Mouse (Mus musculus) limb, embryonic 12.5 days (tissue): ENCODE results near the gene Stx8. TPM values are rescaled to one million over a fixed set of nuclear protein-coding genes. Genes with fewer than 3 reads are reported as not detected.

Source experiments
- ATAC-seq: fragments of 200-750 bp; cut with Nextera tagmentation; 2 replicates; pipeline ENCODE4 v1.8.0; 2017; ENCODE audit warnings: low read depth, moderate TSS enrichment; ENCODE audit not compliant: insufficient number of reproducible peaks, insufficient read depth, low FRiP score, low TSS enrichment
- H3K27ac ChIP-seq: fragments of 300-500 bp; sonication (generic); 2 replicates; pipeline ENCODE4 v1.5.1; 2016; ENCODE audit warnings: mild to moderate bottlenecking, moderate library complexity
- H3K27me3 ChIP-seq: fragments of 300-500 bp; sonication (generic); 2 replicates; pipeline ENCODE4 v1.6.1; 2016; ENCODE audit warnings: mild to moderate bottlenecking, moderate library complexity
- H3K36me3 ChIP-seq: fragments of 300-500 bp; sonication (generic); 2 replicates; pipeline ENCODE4 v1.6.1; 2016; ENCODE audit warnings: mild to moderate bottlenecking, moderate library complexity
- H3K4me1 ChIP-seq: fragments of 300-500 bp; sonication (generic); replicated peaks from 2 replicates; pipeline ENCODE4 v1.6.1; 2016
- H3K4me2 ChIP-seq: fragments of 300-500 bp; sonication (generic); 2 replicates; pipeline ENCODE4 v1.6.1; 2016; ENCODE audit warnings: mild to moderate bottlenecking, moderate library complexity
- H3K4me3 ChIP-seq: fragments of 300-500 bp; sonication (generic); replicated peaks from 2 replicates; pipeline ENCODE4 v1.5.1; 2016; ENCODE audit warnings: mild to moderate bottlenecking
- H3K9ac ChIP-seq: fragments of 300-500 bp; sonication (generic); replicated peaks from 2 replicates; pipeline ENCODE4 v1.6.1; 2016; ENCODE audit warnings: mild to moderate bottlenecking, moderate library complexity
- H3K9me3 ChIP-seq: fragments of 300-500 bp; sonication (generic); 2 replicates; pipeline ENCODE4 v1.6.1; 2016; ENCODE audit warnings: mild to moderate bottlenecking, moderate library complexity
- WGBS: fragments of 180-500 bp; shearing (Covaris S2); methylation state at CpG from one replicate; pipeline ENCODE4 v1.1.7; 2016; 5-methylcytosine and 5-hydroxymethylcytosine counted together
- polyA plus RNA-seq: library from polyadenylated mRNA; unstranded; fragments of >200 nt; fragmentation: Nextera tagmentation; extraction: Ambion mirVana; gene quantifications from 2 replicates; pipeline ENCODE4 v1.2.1, GENCODE M21; 2016

Stx8 gene
- polyA plus RNA-seq, 1 experiment from 2014 or later: 57.9 TPM

DNA sequence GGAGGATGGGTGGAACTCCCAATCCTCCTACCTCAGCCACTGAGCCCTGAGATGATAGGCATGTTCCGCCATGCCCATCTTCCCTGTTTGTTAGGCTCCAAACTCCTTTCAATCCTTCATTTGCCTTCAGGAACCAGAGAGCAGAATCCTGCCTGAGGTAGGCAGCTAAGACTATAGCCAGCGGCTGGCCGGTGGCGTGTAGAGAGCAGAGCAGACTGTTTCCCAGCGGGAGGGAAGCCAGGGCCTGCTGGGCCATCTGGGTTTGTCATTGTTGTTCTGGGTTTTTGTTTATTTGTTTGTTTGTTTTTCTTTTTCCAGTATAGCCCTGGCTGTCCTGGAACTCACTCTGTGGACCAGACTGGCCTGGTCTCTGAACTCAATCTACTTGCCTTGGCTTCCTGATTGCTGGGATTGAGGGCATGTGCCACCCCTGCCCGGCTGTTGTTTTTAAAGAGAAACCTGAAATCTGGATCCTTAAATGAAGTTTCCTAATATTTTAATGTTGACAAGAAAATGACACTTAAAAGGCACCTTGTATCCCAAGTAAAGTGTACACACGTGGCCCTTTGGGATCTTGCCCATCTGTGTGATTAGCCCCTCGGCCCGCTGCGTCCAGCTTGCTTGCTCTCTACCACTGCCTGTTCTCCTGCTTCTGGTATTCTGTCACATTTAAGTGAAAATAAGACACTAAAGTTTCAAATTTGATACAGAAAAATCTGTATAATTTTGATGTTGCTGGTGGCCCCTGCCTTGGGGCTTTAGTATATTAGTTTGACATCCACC lies 152.1 kb downstream of the Stx8 start:
- H3K4me2 ChIP-seq: no peak overlapping the region
- H3K27me3 ChIP-seq: no peaks in the 10 kb centered on the region
- 89% methylated on average over 10 of the region's 10 CpGs for WGBS
- no peak for ATAC-seq
- no peak overlapping the region for H3K4me3 ChIP-seq
- no peak overlapping the region for H3K27ac ChIP-seq
- no peak overlapping the region for H3K9ac ChIP-seq
- peaks cover 31% of the 10 kb centered on the region for H3K4me1 ChIP-seq
- H3K36me3 ChIP-seq: no peaks in the 10 kb centered on the region
- H3K9me3 ChIP-seq: no peaks in the 10 kb centered on the region

DNA sequence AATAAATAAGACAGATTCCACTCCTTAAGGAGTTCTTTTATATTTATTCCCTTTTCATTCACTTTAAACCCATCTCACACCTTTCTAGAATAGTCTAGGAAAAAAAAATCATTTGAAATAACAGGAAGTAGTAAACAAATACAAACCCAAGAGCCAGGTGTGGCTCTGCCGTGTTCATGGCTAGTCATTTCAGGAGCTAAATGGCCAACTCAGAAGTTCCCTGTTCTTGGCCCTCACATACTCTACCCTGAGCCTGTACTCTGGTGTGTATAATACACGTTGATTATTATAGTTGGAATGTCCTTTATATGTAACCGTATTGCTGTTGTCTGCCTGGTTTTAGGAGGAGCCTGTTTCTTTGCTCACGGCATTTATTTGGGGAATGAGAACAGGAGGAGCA lies 152.7 kb downstream of the Stx8 start:
- no peak overlapping the region for H3K9ac ChIP-seq
- H3K4me3 ChIP-seq: no peak overlapping the region
- ATAC-seq: no peak
- H3K4me2 ChIP-seq: no peak overlapping the region
- no peaks in the 10 kb centered on the region for H3K27me3 ChIP-seq
- H3K36me3 ChIP-seq: no peaks in the 10 kb centered on the region
- WGBS: 79% methylated on average over 4 of the region's 4 CpGs
- no peaks in the 10 kb centered on the region for H3K9me3 ChIP-seq
- H3K4me1 ChIP-seq: peaks cover 27% of the 10 kb centered on the region
- H3K27ac ChIP-seq: no peak overlapping the region

DNA sequence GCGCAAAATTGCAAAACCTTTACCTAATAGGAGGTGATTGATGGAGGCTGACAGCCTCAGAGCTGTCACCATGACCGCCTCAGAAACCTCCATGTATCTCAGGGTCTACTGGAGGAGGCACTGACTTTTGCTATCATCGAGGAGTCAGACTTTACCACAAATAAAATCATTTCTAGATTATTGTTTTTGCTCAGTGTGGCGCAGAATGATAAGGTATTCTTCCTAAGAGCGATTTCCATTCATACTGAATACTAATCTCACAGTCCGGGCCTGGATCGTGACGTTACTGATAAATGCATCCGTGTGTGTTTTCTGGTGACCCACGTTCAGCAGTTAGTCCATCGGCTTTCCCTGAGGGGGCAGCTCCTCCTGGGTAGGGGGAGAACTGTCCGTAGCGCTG lies 153.1 kb downstream of the Stx8 start:
- H3K4me2 ChIP-seq: no peak overlapping the region
- no peak overlapping the region for H3K4me3 ChIP-seq
- no peaks in the 10 kb centered on the region for H3K36me3 ChIP-seq
- no peaks in the 10 kb centered on the region for H3K9me3 ChIP-seq
- no peaks in the 10 kb centered on the region for H3K27me3 ChIP-seq
- no peak overlapping the region for H3K27ac ChIP-seq
- no peak overlapping the region for H3K9ac ChIP-seq
- ATAC-seq: no peak
- WGBS: 90% methylated on average over 13 of the region's 13 CpGs
- peaks cover 25% of the 10 kb centered on the region for H3K4me1 ChIP-seq

DNA sequence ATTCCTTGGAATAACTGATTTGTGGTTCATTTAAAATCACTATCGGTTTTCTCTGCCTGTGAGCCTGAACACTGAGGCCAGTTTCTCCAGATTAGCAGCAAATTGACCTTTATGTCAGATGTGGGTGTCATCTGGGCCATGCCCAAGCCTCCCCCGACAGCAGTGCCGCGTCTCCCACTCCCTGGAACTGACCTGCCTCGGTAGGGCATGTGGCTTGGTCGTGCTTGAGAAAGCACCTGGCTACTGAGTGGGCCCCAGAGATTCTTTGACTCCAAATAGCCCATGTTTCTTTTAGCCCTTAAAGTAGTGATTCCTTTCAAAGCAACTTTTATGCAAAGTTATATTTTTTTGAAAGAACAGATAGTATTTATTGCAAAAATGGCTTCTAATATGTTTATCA lies 155.3 kb downstream of the Stx8 start:
- no peak overlapping the region for H3K27ac ChIP-seq
- H3K27me3 ChIP-seq: no peaks in the 10 kb centered on the region
- H3K9ac ChIP-seq: no peak overlapping the region
- no peaks in the 10 kb centered on the region for H3K36me3 ChIP-seq
- H3K9me3 ChIP-seq: no peaks in the 10 kb centered on the region
- H3K4me1 ChIP-seq: peaks cover 32% of the 10 kb centered on the region
- no peak overlapping the region for H3K4me3 ChIP-seq
- no peak overlapping the region; the same call in 1 of the 2 replicates for H3K4me2 ChIP-seq
- WGBS: 36% methylated on average over 6 of the region's 6 CpGs
- ATAC-seq: no peak

DNA sequence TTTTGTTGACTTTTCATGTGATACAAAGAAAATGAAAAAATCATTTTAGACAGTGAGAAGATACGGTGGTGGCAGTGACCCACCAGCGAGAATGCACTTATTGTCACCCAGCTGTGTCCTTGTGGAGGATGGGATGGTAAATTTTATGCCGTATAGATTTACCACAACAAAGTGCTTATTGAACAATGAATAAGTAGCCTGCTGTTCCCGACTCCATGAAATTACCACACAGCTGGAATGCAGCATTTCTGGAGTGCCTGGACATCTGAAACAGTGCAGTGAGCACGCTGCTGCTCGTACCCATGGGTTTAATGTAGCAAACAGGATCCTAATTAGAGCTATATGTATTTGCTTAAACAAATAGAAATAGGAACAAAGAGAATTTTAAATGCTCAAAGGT lies 155.7 kb downstream of the Stx8 start:
- no peaks in the 10 kb centered on the region for H3K27me3 ChIP-seq
- no peak for ATAC-seq
- no peaks in the 10 kb centered on the region for H3K9me3 ChIP-seq
- H3K27ac ChIP-seq: no peak overlapping the region
- 26% methylated on average over 6 of the region's 6 CpGs for WGBS
- H3K9ac ChIP-seq: no peak overlapping the region
- no peak overlapping the region for H3K4me2 ChIP-seq
- no peaks in the 10 kb centered on the region for H3K36me3 ChIP-seq
- peaks cover 32% of the 10 kb centered on the region for H3K4me1 ChIP-seq
- H3K4me3 ChIP-seq: no peak overlapping the region

DNA sequence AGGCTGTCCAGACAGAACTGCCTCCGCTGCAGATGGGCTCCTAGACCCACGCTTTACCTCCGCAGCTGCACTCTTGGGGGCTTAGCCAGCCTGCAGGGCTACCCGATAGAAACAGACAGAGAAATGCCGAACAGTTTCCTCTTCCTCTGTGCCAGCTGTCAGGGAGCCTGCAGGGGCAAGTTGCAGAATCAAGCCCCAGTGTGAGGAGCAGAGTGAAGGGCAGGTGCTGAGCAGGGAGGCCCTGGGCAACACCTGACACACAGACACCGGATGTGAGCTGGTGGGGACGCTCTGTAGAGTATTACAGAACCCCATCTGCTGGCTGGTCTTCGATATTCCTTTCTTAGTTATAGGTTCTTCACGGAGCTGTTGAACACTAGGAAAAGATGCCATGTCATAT lies 160.1 kb downstream of the Stx8 start:
- Histone ChIP-seq H3K4me2 (no peak overlapping the region), H3K27me3 (no peaks in the 10 kb centered on the region), H3K27ac (no peak overlapping the region), H3K36me3 (no peaks in the 10 kb centered on the region), H3K9me3 (no peaks in the 10 kb centered on the region), H3K4me3 (no peak overlapping the region), H3K4me1 (peaks cover 23% of the 10 kb centered on the region), H3K9ac (no peak overlapping the region)
- WGBS: 73% methylated on average over 9 of the region's 9 CpGs
- ATAC-seq: no peak

DNA sequence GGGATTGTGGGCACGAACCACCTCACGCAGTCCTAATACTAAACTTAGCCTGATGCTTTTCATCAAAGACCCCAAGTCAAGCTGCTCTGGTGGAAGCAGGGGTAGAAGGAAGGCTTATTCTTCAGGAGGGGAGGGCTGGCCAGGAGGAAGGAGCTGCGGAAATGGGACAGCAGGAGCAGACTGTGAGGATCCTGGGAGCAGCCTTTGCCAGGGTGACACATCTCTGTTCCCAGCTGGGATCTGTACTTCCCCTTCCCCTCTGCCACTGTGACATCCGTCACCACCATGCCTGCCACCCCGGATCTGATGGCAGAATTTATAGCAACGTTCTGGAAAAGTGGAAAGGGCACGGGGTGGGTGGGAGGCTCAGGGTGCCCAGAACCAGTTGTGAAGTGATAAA lies 168.5 kb downstream of the Stx8 start:
- peaks cover 3% of the 10 kb centered on the region; the same call in 1 of the 2 replicates for H3K36me3 ChIP-seq
- WGBS: 55% methylated on average over 7 of the region's 7 CpGs
- H3K9me3 ChIP-seq: no peaks in the 10 kb centered on the region
- H3K27ac ChIP-seq: no peak overlapping the region
- H3K4me2 ChIP-seq: no peak overlapping the region
- H3K9ac ChIP-seq: no peak overlapping the region
- peaks cover 19% of the 10 kb centered on the region for H3K4me1 ChIP-seq
- ATAC-seq: no peak
- H3K27me3 ChIP-seq: 0 out of 2 replicates have a peak, but pooled peaks cover 4% of the 10 kb centered on the region
- H3K4me3 ChIP-seq: no peak overlapping the region

DNA sequence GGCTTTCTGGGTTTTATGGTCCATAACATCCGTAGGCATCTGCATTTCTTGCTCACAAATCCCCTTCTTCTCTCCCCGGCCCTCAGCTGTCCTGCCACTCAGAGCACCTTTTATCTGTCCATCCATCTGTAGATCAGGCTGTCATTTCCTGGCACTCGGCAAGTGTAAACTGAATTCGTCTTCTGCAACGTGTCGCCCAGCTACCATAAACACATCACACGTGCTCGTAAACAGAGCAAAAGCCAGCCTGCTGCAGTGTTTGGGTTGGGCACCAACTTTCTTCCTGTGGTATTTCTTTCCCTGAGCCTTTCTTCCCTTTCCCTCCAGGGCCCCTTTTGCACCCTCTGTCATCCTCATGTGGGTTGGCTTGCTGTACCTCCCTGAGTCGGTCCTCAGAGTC lies 169.4 kb downstream of the Stx8 start:
- 6% methylated on average over 9 of the region's 9 CpGs for WGBS
- Histone ChIP-seq H3K27me3 (0 out of 2 replicates have a peak, but pooled peaks cover 5% of the 10 kb centered on the region), H3K36me3 (peaks cover 3% of the 10 kb centered on the region; the same call in 1 of the 2 replicates), H3K9me3 (no peaks in the 10 kb centered on the region), H3K4me3 (no peak overlapping the region), H3K4me1 (peaks cover 19% of the 10 kb centered on the region), H3K27ac (peak overlapping the region; percentile 20; the same call in 1 of the 2 replicates), H3K9ac (no peak overlapping the region), H3K4me2 (peak overlapping the region; percentile 6; the same call in 1 of the 2 replicates)
- ATAC-seq: no peak

DNA sequence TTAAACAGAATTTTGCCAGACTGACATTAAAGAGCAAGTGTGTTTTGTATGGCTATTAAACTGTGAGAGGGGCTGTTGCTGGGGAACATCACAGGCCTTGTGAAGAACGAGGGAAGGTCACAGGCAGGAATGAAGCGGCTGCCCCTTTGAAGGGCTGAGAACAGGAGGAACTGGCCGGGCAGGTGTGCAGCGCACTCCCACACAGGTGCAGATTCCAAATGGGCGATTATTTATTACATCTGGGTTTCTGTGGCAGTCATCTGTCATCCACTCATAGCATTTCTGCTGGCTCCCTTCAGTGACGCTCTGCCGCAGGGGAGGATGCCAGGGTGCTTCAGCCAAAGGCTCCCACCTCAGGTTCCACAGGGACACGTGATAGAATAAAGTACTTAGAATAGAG lies 170.7 kb downstream of the Stx8 start:
- Histone ChIP-seq H3K9me3 (peaks cover 3% of the 10 kb centered on the region; the same call in 1 of the 2 replicates), H3K4me2 (no peak overlapping the region), H3K27me3 (0 out of 2 replicates have a peak, but pooled peaks cover 5% of the 10 kb centered on the region), H3K4me3 (no peak overlapping the region), H3K36me3 (peaks cover under 1% of the 10 kb centered on the region; the same call in 1 of the 2 replicates), H3K27ac (no peak overlapping the region), H3K9ac (no peak overlapping the region), H3K4me1 (peaks cover 20% of the 10 kb centered on the region)
- no peak for ATAC-seq
- 54% methylated on average over 8 of the region's 8 CpGs for WGBS

DNA sequence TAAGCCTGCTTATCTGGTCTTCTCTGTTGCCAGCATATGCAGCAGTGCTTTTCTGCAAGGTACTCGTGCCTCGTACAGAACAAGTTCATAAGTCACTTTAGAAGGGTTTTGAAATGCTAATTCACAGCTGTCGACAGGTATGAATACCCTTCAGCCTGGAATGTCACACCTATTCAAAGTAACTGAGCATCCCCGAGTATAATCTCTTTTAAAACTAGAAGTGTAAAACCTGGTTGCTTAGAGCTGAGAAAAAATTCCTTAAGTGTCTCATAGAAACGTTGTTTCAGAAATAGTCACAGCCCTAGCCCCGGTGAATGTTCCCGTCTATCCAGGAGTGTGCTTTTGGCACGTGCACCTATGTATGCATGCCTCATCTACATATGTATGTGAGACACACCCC lies 176.3 kb downstream of the Stx8 start:
- ATAC-seq: no peak
- no peak overlapping the region for H3K4me2 ChIP-seq
- H3K9me3 ChIP-seq: peaks cover 3% of the 10 kb centered on the region; the same call in 1 of the 2 replicates
- 29% methylated on average over 8 of the region's 8 CpGs for WGBS
- H3K4me1 ChIP-seq: peaks cover 43% of the 10 kb centered on the region
- 0 out of 2 replicates have a peak, but pooled peaks cover 5% of the 10 kb centered on the region for H3K27me3 ChIP-seq
- no peak overlapping the region for H3K4me3 ChIP-seq
- no peak overlapping the region for H3K27ac ChIP-seq
- H3K36me3 ChIP-seq: no peaks in the 10 kb centered on the region
- H3K9ac ChIP-seq: no peak overlapping the region

DNA sequence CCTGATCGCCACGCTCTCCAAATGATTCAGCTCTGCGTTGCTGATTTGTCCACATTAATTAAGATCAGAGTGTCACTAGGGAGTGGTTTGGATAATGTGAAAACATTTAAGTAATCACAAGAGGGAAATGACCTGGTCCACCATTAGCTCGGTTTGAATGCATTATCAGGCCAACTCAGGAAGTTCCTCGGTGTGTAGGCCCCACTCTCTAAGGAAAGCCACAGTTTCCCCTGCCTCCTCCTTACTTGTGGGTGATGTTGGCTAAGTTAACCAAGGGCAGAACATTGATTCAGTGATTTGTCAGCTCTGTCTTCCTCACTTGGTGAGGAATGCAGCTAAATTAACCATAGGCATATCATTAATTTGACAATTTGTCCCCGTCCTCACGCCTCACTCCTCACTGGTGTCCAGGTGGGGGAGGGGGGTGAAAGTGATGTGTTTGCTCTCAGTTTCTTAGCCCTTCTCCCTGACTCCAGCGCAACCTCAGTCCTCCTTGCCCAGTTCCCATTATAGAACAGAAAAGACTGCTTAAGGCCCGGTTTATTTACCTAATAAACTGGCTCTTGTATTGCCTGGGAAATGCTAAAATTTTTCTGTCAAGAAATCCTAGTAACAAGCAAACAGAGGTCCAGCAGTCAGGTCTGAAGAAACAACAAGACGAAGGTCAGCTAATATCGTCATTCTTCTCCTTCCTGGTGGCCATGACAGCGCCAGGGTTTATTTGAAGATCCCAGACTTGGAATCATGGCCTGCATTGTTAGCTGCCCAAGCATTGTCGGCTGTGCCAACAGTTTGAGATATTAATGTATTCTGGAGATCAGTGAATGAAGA lies 178.5 kb downstream of the Stx8 start:
- peaks cover 44% of the 10 kb centered on the region for H3K4me1 ChIP-seq
- H3K36me3 ChIP-seq: no peaks in the 10 kb centered on the region
- H3K27me3 ChIP-seq: peaks cover 17% of the 10 kb centered on the region; the same call in 1 of the 2 replicates
- no peak for ATAC-seq
- 41% methylated on average over 13 of the region's 13 CpGs for WGBS
- 0 out of 2 replicates have a peak overlapping the region, but pooled peaks have one; percentile 78 for H3K27ac ChIP-seq
- no peak overlapping the region for H3K4me3 ChIP-seq
- peaks cover 3% of the 10 kb centered on the region; the same call in 1 of the 2 replicates for H3K9me3 ChIP-seq
- peak overlapping the region; percentile 20 for H3K4me2 ChIP-seq
- no peak overlapping the region for H3K9ac ChIP-seq
